Mouse (Mus musculus): ENCODE measurements around the gene Scarf1.

Scarf1 gene

DNA sequence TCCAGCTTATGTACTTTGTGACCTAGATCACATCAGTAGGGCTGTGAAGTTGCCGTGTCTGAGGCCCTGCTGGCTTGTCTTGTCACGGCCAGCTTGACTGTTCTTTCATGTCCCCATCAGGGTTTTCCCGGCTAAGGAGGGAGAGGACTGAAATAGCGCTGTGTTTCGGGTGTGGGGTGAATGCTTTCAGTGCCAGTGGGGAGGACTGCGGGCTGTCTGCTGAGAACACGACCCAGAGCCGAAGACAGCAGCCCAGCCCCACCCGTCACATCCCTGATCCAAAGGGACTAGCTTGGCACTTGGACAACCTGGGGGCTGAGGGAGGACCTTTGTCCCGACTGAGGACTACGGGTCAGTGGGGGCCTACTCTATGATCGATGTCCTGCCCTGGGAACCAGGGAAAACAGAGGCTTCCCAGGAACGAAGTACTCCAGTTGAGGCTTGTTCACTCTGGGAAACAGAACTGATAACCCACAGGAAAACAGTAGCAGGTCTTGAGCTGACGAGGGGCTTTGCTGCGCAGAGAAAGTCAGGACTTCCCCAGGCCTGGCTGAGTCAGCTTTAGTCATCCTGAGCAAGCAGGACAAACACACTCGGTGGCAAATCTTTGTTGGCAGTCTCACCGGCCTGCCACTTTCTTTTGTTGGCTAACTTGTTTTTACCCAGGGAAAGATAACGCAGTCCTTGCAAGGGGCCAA lies 50.7 kb downstream of the Scarf1 start:
- DNase-seq (ENCODE audit: low read depth, low spot score), result no peak

DNA sequence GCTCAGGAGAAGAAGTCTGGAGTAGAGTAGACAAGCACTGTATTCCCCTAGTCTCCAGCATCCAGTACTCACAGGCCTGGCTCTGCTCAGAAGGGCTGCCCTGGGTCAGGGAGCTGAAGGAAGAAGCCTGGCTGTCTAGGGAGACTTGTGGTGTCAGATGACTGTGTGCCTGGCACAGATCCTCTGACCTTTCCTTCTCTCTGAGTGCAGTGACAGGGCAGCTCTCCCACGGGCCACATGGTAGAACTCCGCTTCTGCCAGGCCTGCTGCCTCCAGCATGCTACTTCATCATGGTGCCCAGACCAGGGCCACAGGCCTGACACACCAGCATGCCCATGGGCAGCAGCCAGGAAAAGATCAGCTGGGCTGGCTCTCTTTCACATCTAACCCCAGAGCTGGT lies 52.5 kb downstream of the Scarf1 start:
- no peak for DNase-seq (ENCODE audit: low read depth, low spot score)

DNA sequence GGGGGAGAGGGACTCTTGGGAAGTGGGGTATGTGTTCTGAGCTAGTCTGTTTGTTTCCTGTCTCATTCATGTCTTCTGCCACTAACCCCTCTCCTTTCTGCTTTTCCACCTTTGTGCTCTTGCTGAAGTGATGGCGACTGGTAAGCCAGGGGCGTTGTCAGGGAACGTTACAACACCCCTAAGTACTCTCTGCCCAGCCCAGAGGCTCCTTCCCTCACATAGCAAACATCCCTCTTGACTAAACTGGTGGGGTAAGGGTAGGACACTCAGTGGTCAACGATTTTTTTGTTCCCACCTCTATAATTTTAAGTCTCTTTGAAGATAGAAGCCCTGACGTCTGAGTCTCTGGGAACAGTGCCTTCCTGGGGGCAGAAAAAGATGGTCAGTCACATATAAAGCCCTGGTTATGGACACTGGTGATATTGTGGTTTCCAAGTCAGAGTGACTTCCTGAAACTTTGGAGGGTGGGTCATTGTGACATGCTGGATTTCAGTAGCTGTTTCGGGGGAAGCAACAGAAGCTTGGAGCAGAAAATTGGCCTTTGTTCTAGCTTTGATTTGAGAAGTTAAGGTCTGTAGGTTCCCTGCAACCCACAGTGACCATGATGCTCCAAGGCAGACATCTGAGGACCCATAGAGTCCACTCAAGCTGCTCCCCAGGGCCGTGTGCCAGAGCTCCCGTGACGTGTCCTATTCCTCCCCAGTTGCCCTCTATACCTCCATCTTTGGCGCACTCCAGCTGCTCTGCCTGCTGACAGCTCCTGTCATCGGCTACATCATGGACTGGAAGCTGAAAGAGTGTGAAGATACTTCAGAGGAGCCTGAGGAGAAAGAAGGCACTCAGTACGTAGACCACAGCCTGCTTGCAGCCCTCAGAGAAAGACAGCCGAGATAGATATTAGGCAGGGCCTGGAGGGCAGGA lies 53.2 kb downstream of the Scarf1 start:
- no peak for DNase-seq (ENCODE audit: low read depth, low spot score)

DNA sequence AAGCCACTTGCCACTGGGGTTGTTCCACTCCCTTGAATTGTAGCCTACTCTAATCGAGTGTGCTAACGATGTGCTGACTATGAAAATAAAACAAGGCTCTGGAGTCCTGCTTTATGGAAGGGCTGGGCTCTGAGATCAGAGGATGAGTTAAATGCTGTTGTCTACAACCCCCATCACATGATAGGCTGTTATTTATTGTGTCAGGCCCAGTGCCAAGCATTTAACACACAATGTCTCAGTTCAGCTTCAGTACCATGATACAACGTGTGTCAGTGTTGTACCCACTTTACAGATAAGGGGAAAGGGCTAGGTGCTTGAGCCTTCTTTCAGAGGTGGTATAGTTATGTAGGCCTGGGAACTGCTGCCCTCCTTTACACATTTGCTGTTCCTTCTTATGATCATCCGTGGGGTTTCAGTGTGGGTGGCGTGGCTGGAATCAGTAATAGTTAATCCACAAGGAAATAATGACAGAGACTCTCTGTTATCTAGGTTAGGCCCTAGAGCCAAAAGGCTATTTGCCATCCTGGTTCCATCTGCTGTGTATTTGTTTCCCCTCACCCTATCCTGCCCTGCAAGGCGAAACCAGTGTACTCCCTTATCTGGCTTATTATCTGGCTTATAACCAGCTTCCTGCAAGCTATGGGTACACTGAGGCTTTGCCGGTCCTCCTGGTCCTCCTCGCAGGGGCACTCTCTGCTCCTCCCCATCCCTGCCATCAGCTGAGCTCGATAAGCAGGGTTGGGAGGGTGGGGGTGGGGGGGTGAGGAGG lies 54.2 kb downstream of the Scarf1 start:
- DNase-seq (ENCODE audit: low read depth, low spot score), result no peak

DNA sequence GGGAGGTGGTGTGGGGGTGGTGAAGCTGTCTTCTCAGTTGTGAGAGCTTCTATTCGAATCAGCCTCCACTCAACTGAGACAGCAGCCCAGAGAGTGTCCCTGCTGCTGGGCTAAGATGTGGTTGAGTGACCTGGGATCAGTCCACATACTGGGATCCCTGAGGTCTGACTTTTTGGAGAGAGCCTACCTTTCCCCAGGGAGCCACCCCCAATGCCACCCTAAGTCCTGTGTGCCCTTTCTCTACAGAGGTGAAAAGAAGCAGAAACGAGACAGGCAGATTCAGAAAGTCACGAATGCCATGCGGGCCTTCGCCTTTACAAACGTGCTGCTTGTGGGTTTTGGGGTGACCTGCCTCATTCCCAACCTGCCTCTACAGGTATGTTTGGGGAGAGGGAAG lies 54.8 kb downstream of the Scarf1 start:
- no peak for DNase-seq (ENCODE audit: low read depth, low spot score)

DNA sequence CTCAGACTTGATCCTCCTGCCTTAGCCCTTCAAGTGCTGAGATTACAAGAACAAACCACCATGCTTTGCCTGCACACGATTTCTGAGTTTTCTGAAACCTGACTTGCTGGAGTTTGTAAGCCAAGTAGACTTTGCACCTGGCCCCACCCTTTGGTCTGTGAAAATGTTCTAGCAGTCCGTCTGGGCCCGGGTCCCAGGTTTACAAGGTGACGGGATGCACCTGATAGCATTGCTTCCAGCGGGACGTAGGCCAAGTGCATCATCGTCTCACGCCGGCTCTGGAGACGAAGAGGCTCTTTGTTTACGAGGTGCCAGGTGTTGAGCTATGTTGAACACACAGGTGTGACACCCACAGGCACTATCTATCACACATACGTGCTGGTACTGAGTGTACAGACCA lies 55.6 kb downstream of the Scarf1 start:
- DNase-seq (ENCODE audit: low read depth, low spot score), result no peak

DNA sequence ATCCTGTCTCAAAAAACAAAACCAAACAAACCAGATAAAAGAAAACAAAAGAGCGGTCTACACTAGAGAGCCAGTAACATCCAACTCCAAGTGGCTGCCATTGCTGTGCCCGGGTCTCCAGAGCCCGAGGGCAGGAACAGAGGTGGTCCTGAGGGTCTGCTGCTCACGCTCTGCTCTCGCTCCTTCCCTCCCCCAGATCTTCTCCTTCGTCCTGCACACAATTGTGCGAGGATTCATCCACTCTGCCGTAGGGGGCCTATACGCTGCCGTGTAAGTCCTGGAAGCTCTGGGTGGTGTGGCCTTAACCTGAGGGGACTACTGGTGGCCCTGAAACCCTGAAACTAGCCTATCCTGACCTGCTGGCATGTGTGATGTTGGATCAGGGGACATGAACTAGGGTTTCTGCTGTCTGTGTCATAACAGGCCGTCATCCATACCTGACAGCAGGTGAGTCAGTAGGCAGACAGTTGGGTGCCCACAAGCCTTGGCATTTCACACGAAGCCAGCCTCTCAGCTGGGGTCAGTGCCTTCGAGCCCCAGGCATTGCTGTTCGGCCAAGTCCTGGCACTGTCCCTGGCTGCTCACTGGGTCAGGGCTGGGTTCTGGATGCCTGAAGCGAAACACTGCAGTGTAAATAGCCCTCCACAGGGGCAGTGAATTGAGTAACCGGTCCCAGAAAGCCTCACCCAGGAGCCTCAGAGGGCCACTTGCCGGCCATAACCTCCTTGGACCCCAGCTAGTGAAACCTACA lies 57.2 kb downstream of the Scarf1 start:
- DNase-seq (ENCODE audit: low read depth, low spot score), result no peak

DNA sequence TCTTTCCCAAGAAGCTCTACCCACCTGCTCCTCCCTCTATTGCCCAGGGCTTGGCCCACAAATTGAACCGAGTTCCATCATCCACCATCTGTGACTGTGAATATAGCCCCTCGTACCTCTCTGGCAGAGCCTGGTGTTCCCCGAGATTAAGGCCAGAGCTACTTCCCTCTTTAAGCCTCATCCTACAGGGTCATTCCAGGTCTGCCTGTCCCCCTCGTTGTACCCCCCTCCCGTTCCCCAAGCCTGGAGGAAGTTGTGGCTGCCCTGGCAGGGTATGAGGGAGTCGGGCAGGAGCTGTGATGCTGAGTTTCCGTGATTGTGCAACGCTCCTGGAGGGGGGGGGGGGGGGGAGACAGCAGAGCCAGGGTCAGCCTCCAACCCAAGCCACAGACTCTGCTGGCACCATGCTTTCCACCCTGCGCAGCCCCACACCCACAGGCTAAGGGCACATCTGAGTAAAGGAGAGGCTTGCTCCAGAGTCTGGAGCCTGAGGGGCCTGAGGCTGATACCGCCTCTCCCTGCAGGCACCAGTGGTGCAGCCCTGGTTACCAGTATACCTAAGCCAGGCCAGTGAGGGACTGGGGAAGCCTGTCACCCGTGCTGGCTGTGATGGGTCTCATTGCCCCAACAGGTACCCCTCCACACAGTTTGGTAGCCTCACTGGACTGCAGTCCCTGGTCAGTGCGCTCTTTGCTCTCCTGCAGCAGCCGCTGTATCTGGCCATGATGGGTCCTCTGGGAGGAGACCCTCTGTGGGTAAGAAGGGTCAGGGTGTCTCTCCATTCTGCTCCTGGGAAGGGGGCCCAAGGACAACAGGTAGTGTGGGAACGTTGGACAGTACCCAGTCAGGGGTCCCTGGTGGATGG lies 58.0 kb downstream of the Scarf1 start:
- DNase-seq (ENCODE audit: low read depth, low spot score), result no peak

DNA sequence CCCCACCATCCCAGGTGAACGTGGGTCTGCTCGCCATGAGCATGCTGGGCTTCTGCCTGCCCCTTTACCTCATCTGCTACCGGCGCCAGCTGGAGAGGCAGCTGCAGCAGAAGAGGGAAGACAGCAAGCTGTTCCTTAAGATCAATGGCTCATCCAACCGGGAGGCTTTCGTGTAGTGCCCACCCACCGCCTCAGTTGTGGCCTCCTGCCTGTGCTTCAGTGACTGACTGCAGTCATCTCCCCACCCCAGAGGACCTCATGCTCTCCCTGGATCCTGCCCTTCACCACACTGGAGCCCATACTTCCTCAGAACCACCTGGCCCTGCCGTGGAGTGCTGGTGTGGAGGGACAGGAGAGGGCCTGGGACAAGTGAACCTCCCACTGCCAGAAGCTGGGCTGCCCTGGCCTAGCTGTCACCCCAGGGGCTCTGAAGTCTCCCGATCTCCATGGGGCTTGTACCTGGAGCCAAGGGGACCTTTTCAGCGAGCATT lies 59.0 kb downstream of the Scarf1 start:
- no peak for DNase-seq (ENCODE audit: low read depth, low spot score)

DNA sequence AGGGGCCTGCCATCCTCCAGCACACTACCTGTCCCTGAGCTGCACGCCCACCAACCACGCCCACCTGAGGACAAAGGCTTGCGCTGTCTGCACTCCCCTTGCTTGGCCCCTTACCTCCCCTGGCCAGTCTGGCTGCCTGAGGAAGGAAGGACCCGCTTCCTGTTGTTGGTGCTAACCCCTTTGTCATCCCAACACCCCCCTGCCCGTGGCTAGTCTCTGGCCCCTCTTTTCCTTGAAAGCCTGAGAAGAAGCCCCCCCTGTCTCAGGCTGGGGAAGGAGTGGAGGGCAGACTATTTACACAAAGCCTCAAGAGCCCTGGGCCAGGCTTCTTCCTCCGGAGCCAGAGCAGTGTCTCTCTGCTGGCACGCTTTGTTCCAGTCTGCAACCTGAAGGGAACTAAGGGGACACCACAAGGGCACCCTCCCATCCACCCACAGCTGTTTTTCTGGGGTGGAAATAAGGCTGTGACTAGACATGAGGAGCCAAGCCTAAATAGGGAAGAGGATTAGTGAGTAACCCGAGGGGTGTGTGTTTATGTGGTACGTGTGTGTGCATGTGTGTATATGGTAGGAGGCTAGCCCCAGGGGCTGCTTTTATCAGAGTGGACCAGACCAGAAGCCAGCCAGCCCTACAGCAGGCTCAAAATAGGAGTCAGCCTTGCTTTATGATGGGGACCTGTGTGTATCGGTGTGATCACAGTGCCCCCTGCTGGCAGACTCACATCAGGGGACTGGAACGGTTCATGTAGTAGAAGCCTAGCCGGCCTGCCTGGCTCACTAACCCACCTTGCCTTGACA lies 59.7 kb downstream of the Scarf1 start:
- peak; percentile 90 for DNase-seq (ENCODE audit: low read depth, low spot score)

DNA sequence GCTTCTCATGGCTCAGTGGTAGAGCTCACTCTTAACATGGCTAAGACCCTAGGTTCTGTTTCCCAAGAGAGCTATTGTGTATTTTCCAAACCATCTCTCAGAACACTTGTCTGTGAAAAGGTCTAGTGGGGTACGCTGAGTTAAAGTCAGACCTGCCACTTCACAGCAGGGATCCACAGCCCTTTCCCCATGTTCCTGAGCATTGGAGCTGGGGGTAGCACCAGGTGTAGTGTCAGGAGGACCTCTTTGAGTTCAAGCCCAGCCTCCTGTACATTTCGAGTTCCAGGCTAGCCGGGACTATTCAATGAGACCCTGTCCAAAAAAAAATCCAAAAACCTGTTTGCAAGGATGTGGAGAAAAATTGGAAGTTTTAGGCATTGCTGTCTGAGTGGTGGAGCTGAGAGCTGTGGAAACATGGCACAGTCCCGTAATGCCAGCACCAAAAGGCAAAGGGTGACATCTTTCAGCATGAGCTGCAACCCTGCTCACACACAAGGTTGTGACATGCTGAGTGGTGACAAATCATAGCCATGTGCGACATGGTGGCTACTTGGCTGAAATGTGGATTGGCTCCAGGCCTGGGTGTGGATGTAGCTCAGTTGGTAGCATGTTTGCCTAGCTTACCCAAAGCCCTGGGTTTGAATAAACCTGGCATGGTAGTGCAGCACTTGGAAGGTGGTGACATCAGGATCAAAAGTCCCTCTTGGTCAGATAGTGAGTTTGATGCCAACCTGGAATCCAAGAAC lies 61.2 kb downstream of the Scarf1 start:
- no peak for DNase-seq (ENCODE audit: low read depth, low spot score)

DNA sequence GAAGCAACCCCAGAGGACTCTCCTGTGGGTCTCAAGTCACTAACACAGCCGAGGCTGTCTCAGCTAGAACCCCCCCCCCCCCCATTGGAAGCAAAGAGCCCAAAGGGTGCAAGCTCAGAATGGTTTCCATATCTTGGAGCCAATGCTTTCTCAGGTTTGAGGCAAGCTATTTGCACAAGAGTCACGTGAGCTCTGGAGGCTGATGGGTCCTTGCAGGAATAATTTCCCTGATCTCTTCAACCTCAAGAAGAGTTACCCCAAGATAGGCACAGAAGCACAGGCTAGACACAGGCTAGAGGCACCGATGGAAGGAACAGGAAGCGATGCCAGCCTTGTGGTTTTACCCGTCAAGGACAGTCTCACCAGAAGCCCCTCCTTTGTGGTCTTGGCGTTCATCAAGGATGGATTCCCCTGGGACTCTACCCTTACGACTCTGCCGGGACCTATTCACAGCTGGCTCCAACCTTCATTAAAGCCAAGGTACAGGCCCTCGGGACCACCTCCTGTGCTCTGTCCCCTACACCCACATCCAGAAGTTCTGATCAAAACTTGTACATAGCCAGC lies 62.3 kb downstream of the Scarf1 start:
- no peak for DNase-seq (ENCODE audit: low read depth, low spot score)
